Mouse (Mus musculus): ENCODE measurements around the gene Rps6kl1.

DNA sequence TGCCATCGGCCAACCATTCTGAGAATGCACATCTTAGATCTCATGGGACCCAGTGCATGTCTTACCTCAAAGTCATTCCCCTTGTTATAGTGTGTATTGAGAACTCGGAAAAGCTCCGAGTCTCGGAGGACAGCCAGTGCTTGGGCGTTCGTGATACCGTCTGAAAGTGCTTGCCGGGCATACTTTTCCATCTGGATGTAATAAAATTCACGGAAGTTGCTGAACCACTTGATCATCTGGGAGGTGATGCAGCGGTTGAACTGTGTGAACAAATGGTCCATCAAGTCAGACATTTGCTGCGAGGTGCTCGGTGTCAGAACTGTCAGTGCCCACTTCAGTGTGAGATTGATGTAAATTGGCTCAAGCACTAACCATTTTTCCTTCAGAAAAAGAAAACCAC lies 63.2 kb downstream of the Rps6kl1 start:
- TF ChIP-seq CTCF (IDR thresholded peaks at IDR 0.05) (no peak), EP300 (IDR thresholded peaks at IDR 0.05; ENCODE audit: insufficient read depth, low read depth, low read length) (no peak)
